Mouse (Mus musculus) lung, postnatal 0 days (tissue): ENCODE data around the gene Vta1.

Experiments
- CTCF ChIP-seq: IDR thresholded peaks from 2 replicates; pipeline ENCODE4 v1.5.1; 2016; ENCODE audit warnings: antibody characterized with exemption, mild to moderate bottlenecking
- EP300 ChIP-seq: IDR thresholded peaks from 2 replicates; pipeline ENCODE4 v1.6.1; 2016; ENCODE audit warnings: antibody characterized with exemption, mild to moderate bottlenecking, control low read depth

DNA sequence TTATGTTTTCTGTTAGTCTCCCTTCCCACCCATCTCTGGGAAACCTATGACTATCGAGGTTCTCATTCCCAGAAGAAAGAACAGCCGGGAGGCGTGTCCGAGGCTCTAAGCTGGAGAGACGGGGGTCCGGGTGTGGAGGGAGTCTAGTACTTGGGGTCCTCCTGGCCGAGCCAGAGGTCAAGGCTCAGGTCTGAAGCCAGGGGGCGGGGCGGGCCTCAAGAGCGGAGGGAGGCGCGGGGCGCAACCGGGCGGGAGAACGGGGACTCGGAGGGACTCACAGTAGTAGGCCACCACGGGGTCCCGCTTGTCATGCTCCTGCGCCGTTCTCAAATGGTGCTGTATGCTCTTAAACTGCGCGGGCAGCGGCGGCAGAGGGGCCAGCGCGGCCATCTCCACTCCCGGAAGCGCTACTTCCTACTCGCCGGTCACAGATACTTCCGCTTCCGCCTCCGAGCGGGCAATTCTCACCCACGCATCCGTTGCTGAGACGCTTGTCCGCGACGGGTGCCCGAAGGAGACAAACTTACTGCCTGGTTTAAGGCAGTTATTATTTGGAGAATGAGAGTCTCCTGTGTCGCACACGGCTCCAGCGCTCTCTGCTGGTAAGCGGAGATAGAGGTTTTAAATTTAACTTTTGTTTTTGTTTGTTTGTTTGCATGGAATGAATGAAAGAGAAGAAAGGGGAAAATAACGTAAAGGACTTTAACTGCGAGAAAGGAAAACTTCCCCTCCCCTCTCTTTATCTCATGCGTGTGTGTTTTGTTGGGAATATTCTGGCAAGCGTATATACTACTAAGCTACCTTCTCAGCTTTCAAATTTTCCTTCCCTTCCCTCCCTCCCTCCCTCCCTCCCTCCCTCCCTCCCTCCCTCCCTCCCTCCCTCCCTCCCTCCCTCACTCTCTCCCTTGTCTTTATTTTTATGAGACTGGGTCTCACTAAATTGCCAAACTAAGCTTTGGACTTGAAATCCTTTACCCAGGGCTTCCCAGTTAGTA lies at the start of gene Vta1, which contains the start of gene Nmbr:
- TF ChIP-seq CTCF: peak; percentile 90
- peak; percentile 87 for TF ChIP-seq EP300
